Mouse (Mus musculus) stomach, embryonic 15.5 days (tissue): ENCODE results near the gene Fbxo44. TPM values are rescaled to one million over a fixed set of nuclear protein-coding genes. Genes with fewer than 3 reads are reported as not detected.

ENCODE experiments used
- ATAC-seq: fragments of 200-750 bp; cut with Nextera tagmentation; 2 replicates; pipeline ENCODE4 v1.8.0; 2017; ENCODE audit warnings: low read depth, moderate number of reproducible peaks, moderate TSS enrichment; ENCODE audit not compliant: insufficient read depth, low FRiP score
- H3K27ac ChIP-seq: fragments of 300-500 bp; sonication (generic); 2 replicates; pipeline ENCODE4 v1.5.1; 2015; ENCODE audit warnings: mild to moderate bottlenecking, inconsistent platforms
- H3K27me3 ChIP-seq: fragments of 300-500 bp; sonication (generic); replicated peaks from 2 replicates; pipeline ENCODE4 v1.6.1; 2015; ENCODE audit warnings: inconsistent platforms
- H3K36me3 ChIP-seq: fragments of 300-500 bp; sonication (generic); 2 replicates; pipeline ENCODE4 v1.6.1; 2015; ENCODE audit warnings: inconsistent platforms
- H3K4me1 ChIP-seq: fragments of 300-500 bp; sonication (generic); 2 replicates; pipeline ENCODE4 v1.6.1; 2015; ENCODE audit warnings: inconsistent platforms
- H3K4me2 ChIP-seq: fragments of 300-500 bp; sonication (generic); 2 replicates; pipeline ENCODE4 v1.6.1; 2015; ENCODE audit warnings: mild to moderate bottlenecking, inconsistent platforms
- H3K4me3 ChIP-seq: fragments of 300-500 bp; sonication (generic); replicated peaks from 2 replicates; pipeline ENCODE4 v1.5.1; 2015; ENCODE audit warnings: inconsistent platforms
- H3K9ac ChIP-seq: fragments of 300-500 bp; sonication (generic); 2 replicates; pipeline ENCODE4 v1.6.1; 2015; ENCODE audit warnings: inconsistent platforms
- H3K9me3 ChIP-seq: fragments of 300-500 bp; sonication (generic); 2 replicates; pipeline ENCODE4 v1.6.1; 2016; ENCODE audit warnings: inconsistent platforms
- WGBS: fragments of 180-500 bp; shearing (Covaris S2); methylation state at CpG from one replicate; pipeline ENCODE4 v1.1.7; 2015; 5-methylcytosine and 5-hydroxymethylcytosine counted together
- polyA plus RNA-seq: library from polyadenylated mRNA; unstranded; fragments of >200 nt; fragmentation: Nextera tagmentation; extraction: Ambion mirVana; gene quantifications from 2 replicates; pipeline ENCODE4 v1.2.1, GENCODE M21; 2015

Fbxo44 gene
- polyA plus RNA-seq, 1 experiment from 2014 or later, result 8.0 TPM

GRCm38 (mm10) chr4:148164002-148164439 lies 3.7 kb upstream of the Fbxo44 start:
- no peaks in the 10 kb centered on the region for H3K9me3 ChIP-seq
- peak overlapping the region; percentile 60 for H3K4me2 ChIP-seq
- no peak overlapping the region for H3K27ac ChIP-seq
- no peak overlapping the region for H3K9ac ChIP-seq
- H3K27me3 ChIP-seq, result peaks cover 67% of the 10 kb centered on the region
- H3K36me3 ChIP-seq, result no peaks in the 10 kb centered on the region
- under 1% methylated on average over 29 of the region's 29 CpGs for WGBS
- peak overlapping the region; percentile 28 for H3K4me3 ChIP-seq
- H3K4me1 ChIP-seq, result peaks cover 29% of the 10 kb centered on the region
- ATAC-seq, result peak; percentile 53

- H3K4me2 ChIP-seq, result peak overlapping the region; percentile 100
- H3K27ac ChIP-seq, result no peak overlapping the region
- peak; percentile 87 for ATAC-seq
- H3K4me3 ChIP-seq, result peak overlapping the region; percentile 56
- H3K9ac ChIP-seq, result peak overlapping the region; percentile 13; the same call in 1 of the 2 replicates
- H3K9me3 ChIP-seq, result no peaks in the 10 kb centered on the region
- H3K4me1 ChIP-seq, result peaks cover 26% of the 10 kb centered on the region
- no peaks in the 10 kb centered on the region for H3K36me3 ChIP-seq
- under 1% methylated on average over 52 of the region's 55 CpGs for WGBS
- peaks cover 50% of the 10 kb centered on the region for H3K27me3 ChIP-seq
Observed at GRCm38 (mm10) chr4:148159544-148160435, 492 bp downstream of the Fbxo44 start.

DNA sequence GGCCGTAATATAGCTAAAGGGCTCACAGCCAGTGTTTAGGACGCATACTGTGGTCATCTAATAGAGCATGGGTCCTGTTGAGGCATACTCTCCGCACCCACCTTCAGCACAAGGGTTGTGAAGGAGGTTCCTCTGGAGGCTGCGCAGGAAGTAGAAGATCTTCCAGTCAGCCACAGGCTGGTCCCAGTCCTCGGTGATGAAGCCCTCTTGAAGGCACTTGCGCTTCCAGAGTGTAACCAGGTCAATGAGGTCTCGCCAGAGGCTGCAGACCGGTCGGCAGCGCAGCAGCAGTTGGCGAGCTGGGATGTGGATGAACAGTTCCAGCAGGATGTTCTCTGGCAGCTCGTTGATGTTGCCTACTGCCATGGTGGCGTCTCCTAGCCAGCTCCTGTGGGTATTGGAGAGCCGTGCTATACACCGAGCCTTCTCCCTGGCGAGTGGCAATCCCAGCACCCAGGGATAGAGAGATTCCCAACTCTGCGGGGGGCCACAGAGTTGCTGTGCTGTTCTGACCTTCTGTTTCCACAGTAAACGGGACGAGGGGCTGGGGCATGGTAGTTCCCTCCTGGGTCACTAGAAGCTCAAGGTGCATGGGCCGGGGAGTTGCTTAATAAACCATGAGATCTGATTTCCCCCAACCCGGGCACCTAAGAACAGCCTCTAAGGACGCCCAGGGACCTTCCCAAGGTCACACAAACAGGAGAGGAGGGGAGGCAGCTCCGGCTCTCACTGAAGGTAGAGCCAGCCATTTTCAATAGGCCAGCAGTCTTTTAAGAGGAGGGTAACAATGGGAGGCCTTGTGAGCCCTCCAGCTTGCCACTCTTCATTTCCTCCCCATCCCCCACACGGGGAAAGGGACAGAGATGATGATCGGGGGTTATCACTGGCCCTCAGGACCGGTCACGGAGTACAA lies 1.6 kb downstream of the Fbxo44 start:
- H3K27me3 ChIP-seq, result peaks cover 40% of the 10 kb centered on the region
- no peaks in the 10 kb centered on the region for H3K9me3 ChIP-seq
- no peak overlapping the region for H3K27ac ChIP-seq
- H3K4me2 ChIP-seq, result peak overlapping the region; percentile 100
- H3K36me3 ChIP-seq, result no peaks in the 10 kb centered on the region
- WGBS, result 37% methylated on average over 27 of the region's 27 CpGs
- no peak overlapping the region for H3K9ac ChIP-seq
- H3K4me3 ChIP-seq, result peak overlapping the region; percentile 56
- peaks cover 16% of the 10 kb centered on the region; the same call in 1 of the 2 replicates for H3K4me1 ChIP-seq
- ATAC-seq, result no peak

DNA sequence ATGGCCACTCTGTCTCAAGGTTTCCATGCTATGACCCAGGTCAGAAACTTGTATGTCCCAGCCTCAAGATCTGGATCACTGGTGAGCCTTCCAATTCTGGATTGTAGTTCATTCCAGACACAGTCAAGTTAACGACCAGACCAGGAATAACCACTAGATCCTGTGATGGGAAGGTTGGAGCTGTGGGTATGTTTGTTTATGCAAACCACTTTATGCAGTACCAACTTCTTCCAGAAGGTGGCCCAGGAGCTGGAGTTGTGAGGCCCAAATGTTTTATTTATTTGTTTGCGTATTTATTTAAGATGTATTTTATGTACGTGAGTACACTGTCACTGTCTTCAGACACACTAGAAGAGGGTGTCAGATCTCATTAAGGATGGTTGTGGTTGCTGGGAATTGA lies 5.3 kb downstream of the Fbxo44 start:
- H3K9ac ChIP-seq, result no peak overlapping the region
- no peaks in the 10 kb centered on the region for H3K36me3 ChIP-seq
- ATAC-seq, result no peak
- no peak overlapping the region for H3K4me2 ChIP-seq
- 0 out of 2 replicates have a peak, but pooled peaks cover 6% of the 10 kb centered on the region for H3K27me3 ChIP-seq
- no peak overlapping the region for H3K4me3 ChIP-seq
- 59% methylated on average over 3 of the region's 3 CpGs for WGBS
- no peak overlapping the region for H3K27ac ChIP-seq
- H3K4me1 ChIP-seq, result peaks cover 25% of the 10 kb centered on the region
- no peaks in the 10 kb centered on the region for H3K9me3 ChIP-seq

- no peak for ATAC-seq
- 0 out of 2 replicates have a peak, but pooled peaks cover 6% of the 10 kb centered on the region for H3K27me3 ChIP-seq
- H3K27ac ChIP-seq, result no peak overlapping the region
- H3K4me2 ChIP-seq, result no peak overlapping the region
- no peak overlapping the region for H3K9ac ChIP-seq
- no peaks in the 10 kb centered on the region for H3K36me3 ChIP-seq
- H3K4me1 ChIP-seq, result peaks cover 20% of the 10 kb centered on the region
- H3K9me3 ChIP-seq, result no peaks in the 10 kb centered on the region
- H3K4me3 ChIP-seq, result no peak overlapping the region
- 89% methylated on average over 4 of the region's 4 CpGs for WGBS
Observed at GRCm38 (mm10) chr4:148154006-148154405, 6.3 kb downstream of the Fbxo44 start.

GRCm38 (mm10) chr4:148152547-148152946 lies 7.7 kb downstream of the Fbxo44 start:
- WGBS, result 87% methylated on average over 5 of the region's 5 CpGs
- no peaks in the 10 kb centered on the region for H3K36me3 ChIP-seq
- H3K27me3 ChIP-seq, result no peaks in the 10 kb centered on the region
- H3K4me3 ChIP-seq, result no peak overlapping the region
- no peaks in the 10 kb centered on the region for H3K9me3 ChIP-seq
- ATAC-seq, result no peak
- H3K27ac ChIP-seq, result no peak overlapping the region
- H3K4me1 ChIP-seq, result peaks cover 14% of the 10 kb centered on the region
- H3K9ac ChIP-seq, result no peak overlapping the region
- no peak overlapping the region for H3K4me2 ChIP-seq

- Histone ChIP-seq H3K27ac (peak within 1 kb of the TSS; percentile 79), H3K27me3 (no peaks in the 10 kb centered on the region), H3K4me2 (peak within 1 kb of the TSS; percentile 96), H3K9ac (peak within 1 kb of the TSS; percentile 61), H3K9me3 (no peaks in the 10 kb centered on the region), H3K36me3 (no peaks in the 10 kb centered on the region), H3K4me3 (peak within 1 kb of the TSS; percentile 67), H3K4me1 (peaks cover 14% of the 10 kb centered on the region)
- WGBS, result under 1% methylated on average over 67 of the region's 67 CpGs
- peak; percentile 84 for ATAC-seq
Observed at GRCm38 (mm10) chr4:148151267-148152168, 8.8 kb downstream of the Fbxo44 start, which contains the start of gene Fbxo6. TSS of gene Fbxo6 (minus strand) at chr4:148152140.

GRCm38 (mm10) chr4:148150953-148151266 lies 9.4 kb downstream of the Fbxo44 start:
- Histone ChIP-seq H3K4me2 (peak overlapping the region; percentile 96), H3K9ac (no peak overlapping the region)

DNA sequence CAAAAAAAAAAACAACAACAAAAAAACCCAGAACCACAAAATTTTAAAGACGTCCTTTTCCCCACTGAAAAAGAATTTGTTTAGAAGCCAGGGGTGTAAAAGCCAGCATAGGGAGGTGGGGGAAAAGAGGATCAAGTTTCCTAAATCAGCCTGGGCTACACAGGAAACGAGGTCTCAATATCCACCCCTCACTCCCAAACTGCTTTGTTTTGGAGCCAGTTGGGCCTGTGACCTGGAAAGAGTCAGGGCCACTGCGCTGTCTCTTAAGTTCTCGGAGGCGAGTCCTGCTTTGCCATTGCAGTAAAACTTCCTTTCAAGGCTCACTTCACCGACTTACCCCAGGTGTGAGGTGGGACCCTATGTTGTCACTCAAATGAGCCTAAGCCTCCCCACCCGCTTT lies 10.0 kb downstream of the Fbxo44 start:
- H3K9ac ChIP-seq, result no peak overlapping the region
- no peaks in the 10 kb centered on the region for H3K27me3 ChIP-seq
- H3K4me2 ChIP-seq, result no peak overlapping the region
- WGBS, result 56% methylated on average over 7 of the region's 7 CpGs
- no peak overlapping the region for H3K4me3 ChIP-seq
- no peak for ATAC-seq
- no peaks in the 10 kb centered on the region for H3K36me3 ChIP-seq
- no peaks in the 10 kb centered on the region for H3K9me3 ChIP-seq
- H3K27ac ChIP-seq, result peak overlapping the region; percentile 21; the same call in 1 of the 2 replicates
- H3K4me1 ChIP-seq, result peaks cover 14% of the 10 kb centered on the region

More at GRCm38 (mm10) chr4:148150953-148151266, 9.4 kb downstream of the Fbxo44 start:
- Histone ChIP-seq H3K4me3 (peak overlapping the region; percentile 67), H3K27ac (peak overlapping the region; percentile 79; the same call in 1 of the 2 replicates), H3K27me3 (no peaks in the 10 kb centered on the region), H3K36me3 (no peaks in the 10 kb centered on the region), H3K4me1 (peaks cover 14% of the 10 kb centered on the region), H3K9me3 (no peaks in the 10 kb centered on the region)
- WGBS, result 25% methylated on average over 3 of the region's 3 CpGs
- ATAC-seq, result no peak

- Histone ChIP-seq H3K9me3 (no peaks in the 10 kb centered on the region), H3K27ac (no peak overlapping the region), H3K4me3 (no peak overlapping the region), H3K36me3 (no peaks in the 10 kb centered on the region), H3K9ac (no peak overlapping the region), H3K4me1 (peaks cover 14% of the 10 kb centered on the region), H3K4me2 (no peak overlapping the region), H3K27me3 (no peaks in the 10 kb centered on the region)
- WGBS, result 66% methylated on average over 12 of the region's 12 CpGs
- no peak for ATAC-seq
Observed at GRCm38 (mm10) chr4:148149540-148149939, 10.7 kb downstream of the Fbxo44 start.

DNA sequence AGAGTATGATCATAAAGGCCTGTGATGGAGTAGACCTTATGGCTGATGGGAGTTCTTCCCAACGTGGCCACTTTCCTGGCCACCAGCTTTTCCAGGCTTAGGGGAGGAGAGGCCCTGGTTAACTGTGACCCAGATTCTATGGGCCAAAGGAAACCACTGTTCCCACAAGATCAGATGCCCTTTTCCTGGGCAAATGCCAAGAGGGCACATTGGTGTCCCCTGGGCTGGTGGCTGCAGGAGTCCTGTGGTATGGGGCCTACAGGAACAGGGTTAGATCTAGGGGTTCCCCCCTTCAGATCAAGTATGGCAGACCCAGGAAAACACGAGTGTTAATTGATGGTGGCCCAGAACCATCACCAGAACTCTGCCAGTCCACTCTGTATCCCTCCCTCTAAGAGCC lies 12.6 kb downstream of the Fbxo44 start:
- peaks cover 14% of the 10 kb centered on the region for H3K4me1 ChIP-seq
- no peak for ATAC-seq
- H3K27ac ChIP-seq, result no peak overlapping the region
- H3K36me3 ChIP-seq, result no peaks in the 10 kb centered on the region
- no peak overlapping the region for H3K4me2 ChIP-seq
- no peaks in the 10 kb centered on the region for H3K27me3 ChIP-seq
- no peak overlapping the region for H3K4me3 ChIP-seq
- H3K9ac ChIP-seq, result no peak overlapping the region
- no peaks in the 10 kb centered on the region for H3K9me3 ChIP-seq
- 78% methylated on average over 2 of the region's 2 CpGs for WGBS
